Mouse (Mus musculus): Measurements from ENCODE around the gene Ttll8.
A peak's percentile ranks its signal among the peaks of the same experiment; 100 is the strongest.

Gene Ttll8

GRCm38 (mm10) chr15:88921992-88922310 lies 32.3 kb downstream of the Ttll8 start:
- no peak for DNase-seq (ENCODE audit: extremely low spot score, low spot score)

GRCm38 (mm10) chr15:88921131-88921991 lies 32.9 kb downstream of the Ttll8 start:
- DNase-seq (ENCODE audit: extremely low spot score, low spot score), result peak; percentile 82

DNA sequence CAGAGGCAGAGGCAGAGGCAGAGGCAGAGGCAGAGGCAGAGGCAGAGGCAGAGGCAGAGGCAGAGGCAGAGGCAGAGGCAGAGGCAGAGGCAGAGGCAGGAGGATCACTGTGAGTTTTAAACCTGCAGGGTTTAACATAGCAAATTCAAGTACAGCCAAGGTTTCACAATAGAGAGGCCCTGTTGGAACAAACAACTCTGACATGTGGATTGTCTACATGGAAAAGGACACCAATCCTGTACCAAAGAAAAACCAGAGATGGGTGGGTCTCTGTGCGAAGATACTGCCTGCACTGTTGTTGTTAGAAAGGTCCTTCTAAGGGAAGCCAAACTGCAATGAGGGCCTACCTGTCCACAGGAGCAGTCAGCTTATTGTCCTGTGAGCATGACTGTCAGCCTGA lies 34.2 kb downstream of the Ttll8 start:
- no peak for DNase-seq (ENCODE audit: extremely low spot score, low spot score)

DNA sequence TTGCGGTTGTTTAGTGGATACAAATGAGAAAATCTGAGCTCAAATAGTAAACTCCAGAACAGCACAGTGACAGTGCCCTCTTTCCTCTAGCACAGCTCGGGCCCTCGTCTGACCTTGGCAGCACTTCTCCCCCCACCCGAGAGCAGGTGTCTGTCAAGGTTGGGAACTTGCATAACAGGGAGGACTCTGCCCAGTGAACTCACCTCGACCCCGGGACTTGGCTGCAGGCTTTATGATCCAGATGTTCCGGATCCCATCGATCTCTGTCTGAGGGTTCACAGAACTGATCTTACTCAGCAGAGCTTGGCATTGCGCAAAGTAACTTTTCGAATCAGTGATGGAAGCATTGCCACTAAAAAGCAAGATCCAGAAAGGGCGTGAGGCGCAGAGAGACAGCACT lies 34.9 kb downstream of the Ttll8 start:
- DNase-seq (ENCODE audit: extremely low spot score, low spot score), result no peak

DNA sequence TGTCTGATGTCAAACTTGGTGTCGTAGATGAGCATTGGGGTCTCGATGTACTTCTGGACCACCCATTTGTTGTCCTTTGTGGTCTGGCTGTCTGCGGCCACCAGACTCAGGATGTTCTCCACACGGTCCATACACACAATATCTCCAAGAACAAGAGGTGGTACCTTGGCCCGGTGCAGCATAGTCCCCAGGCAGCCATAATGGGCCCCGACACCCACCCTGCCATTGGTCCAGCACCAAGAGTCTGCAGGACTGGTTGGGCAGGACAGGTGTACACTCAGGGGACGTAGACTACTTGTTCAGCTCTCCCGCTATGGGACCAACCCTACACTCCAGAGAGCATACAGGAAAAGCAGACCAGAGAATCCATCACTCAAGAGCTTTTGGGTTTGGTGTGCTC lies 37.1 kb downstream of the Ttll8 start:
- DNase-seq (ENCODE audit: extremely low spot score, low spot score), result no peak

- DNase-seq (ENCODE audit: extremely low spot score, low spot score), result no peak
Observed at GRCm38 (mm10) chr15:88916366-88916765, 37.9 kb downstream of the Ttll8 start.

DNA sequence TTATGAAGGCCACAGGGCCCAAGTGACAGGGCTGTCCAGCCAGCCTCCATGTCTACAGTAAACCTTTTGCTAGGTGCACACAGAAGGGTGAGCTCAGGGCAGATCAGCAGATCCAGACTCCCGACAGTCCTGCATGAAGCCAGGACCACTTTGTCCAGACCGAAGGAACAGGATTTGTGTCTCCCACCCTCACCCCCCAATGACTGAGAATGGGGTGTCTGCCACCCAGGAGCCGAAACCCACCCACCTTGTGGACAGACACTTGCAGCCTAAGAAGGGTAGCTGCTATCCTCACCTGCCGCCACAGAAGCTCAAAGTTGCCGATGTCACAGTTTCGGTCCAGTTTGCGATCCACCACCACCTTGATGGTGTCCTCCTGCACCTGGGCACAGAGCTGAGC lies 39.2 kb downstream of the Ttll8 start:
- no peak for DNase-seq (ENCODE audit: extremely low spot score, low spot score)

- DNase-seq (ENCODE audit: extremely low spot score, low spot score), result no peak
Observed at GRCm38 (mm10) chr15:88906347-88906746, 47.9 kb downstream of the Ttll8 start.

DNA sequence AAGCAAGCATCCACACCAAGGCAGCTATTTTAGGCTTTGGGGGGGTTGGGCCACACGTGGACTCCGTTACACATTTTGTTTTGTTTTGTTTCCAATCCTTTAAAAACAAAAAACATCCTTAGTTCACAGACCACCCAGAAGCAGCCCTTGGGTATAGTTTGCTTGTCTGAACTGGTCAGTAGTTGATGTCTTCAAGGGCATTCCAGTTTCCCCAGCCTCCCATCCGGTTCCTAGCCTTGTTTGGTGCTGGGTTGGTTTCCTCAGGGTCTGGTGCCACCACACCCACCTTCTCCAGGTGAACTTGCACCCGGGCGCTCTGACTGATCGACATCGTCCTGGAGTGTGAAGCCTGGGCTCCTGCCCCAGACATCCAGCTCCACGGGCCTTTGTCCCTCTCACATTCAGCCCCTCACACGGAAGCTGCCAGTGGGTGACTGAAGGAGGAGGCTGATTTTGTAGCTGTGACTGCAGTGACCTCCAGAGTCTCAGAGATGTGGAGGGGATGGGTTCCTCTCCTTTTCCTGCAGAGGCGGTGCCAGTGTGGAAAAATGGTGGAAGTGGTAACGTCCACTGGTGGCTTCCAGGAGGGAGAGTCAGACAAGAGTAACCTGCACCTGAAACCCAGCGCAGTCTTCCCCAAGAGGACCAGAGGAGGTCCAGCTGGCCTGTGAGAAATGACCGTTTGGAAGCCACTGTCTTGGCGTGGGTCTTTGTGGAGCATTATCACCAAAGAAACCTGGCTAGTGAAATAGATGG lies 50.0 kb downstream of the Ttll8 start:
- no peak for DNase-seq (ENCODE audit: extremely low spot score, low spot score)

DNA sequence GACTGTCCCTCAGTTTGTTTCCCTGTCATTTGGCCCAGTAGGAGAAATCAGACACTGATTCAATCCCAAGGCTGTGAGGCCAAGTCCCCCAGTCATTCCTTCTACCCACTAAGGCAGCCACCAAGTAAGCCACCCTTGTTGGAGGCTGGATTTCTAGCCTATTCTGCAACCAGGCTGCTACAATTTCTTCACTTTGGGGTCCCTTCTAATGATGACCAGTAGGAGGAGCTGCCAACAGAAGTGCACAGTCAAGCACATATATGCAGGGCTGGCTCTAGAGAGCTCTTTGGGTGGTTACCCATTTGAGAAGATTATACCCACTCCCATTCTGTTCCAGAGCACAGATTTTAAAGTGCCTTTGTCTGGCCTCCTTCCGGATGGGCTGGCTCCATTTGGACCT lies 51.1 kb downstream of the Ttll8 start:
- DNase-seq (ENCODE audit: extremely low spot score, low spot score), result no peak

- DNase-seq (ENCODE audit: extremely low spot score, low spot score), result no peak
Observed at GRCm38 (mm10) chr15:88902200-88902875, 51.9 kb downstream of the Ttll8 start.

- no peak for DNase-seq (ENCODE audit: extremely low spot score, low spot score)
Observed at GRCm38 (mm10) chr15:88896341-88896980, 57.8 kb downstream of the Ttll8 start.

GRCm38 (mm10) chr15:88895891-88896290 lies 58.3 kb downstream of the Ttll8 start:
- DNase-seq (ENCODE audit: extremely low spot score, low spot score), result no peak

DNA sequence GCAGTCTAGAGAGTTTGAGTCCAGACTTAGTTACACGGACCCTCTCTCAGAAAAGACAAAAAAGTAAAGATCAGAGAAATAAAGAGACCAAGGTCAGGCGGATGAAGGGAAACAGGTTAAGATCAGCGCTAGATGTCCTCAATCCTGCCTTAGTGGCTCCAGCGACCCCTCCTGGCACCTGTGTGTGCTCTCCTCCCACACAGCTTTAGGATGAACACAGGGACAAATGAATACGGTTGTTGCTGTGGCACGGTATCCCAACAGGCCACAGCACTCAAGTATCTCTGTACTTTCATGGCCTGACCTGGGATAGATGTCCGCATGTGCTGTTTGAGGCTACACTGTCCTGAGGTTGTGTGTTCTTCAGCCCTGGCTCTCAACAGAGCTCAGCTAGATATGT lies 59.1 kb downstream of the Ttll8 start:
- DNase-seq (ENCODE audit: extremely low spot score, low spot score), result no peak

DNA sequence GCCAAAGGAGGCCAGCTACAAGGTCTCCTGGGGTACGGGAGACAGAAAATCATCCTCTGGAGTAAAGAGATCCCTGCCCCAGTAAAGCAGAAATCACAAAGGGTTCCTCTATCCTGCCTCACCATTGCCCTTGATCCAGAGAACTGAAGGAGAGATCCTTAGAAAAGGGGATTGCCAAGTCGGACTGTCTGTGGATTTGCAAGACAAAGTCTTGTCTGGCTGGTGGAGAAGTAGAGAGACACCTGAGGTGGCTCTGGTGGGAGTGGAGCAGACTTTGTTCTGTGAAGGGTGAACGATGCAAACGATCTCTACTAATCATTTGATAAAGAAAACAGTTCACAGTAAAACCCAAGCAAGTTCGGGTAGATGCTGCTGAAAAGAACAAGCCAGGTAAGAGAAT lies 61.3 kb downstream of the Ttll8 start:
- no peak for DNase-seq (ENCODE audit: extremely low spot score, low spot score)

DNA sequence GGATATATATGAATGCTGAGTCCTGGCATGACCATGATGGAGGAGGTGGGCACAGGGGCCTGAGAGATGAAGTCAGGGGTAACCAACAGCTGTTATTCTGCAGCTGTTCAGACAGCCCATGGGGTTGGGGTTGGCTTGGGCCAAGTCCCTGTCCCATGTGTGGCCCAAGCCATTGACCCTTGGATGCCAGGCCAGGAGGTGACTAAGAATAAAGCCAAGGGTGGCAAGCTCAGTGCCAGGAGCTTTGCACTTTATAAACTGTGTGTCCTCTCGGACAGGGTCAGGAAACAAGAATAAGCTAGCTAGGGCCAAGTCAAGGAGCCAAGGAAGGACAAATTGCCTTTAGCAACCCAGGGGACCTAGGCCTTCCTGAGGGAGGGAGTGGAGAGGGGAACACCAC lies 62.0 kb downstream of the Ttll8 start:
- DNase-seq (ENCODE audit: extremely low spot score, low spot score), result no peak

DNA sequence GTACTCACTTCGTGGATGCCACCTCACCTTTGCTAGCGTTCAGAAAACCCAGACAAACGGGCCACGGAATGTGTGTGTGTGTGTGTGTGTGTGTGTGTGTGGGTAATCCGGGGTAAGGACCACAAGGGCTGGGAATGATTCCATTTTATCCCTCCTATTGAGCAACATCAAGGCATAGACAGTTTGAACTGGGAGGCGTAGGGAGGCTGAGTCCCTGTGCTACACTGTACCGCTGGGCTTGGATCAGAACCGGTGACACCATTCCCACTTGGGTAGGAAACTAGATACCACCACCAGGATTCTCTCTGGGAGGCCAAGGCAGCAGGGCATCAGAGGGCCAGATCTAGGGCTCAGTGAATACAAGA lies 62.6 kb downstream of the Ttll8 start:
- DNase-seq (ENCODE audit: extremely low spot score, low spot score), result no peak

GRCm38 (mm10) chr15:88890751-88891675 lies 63.2 kb downstream of the Ttll8 start:
- peak; percentile 65 for DNase-seq (ENCODE audit: extremely low spot score, low spot score)

DNA sequence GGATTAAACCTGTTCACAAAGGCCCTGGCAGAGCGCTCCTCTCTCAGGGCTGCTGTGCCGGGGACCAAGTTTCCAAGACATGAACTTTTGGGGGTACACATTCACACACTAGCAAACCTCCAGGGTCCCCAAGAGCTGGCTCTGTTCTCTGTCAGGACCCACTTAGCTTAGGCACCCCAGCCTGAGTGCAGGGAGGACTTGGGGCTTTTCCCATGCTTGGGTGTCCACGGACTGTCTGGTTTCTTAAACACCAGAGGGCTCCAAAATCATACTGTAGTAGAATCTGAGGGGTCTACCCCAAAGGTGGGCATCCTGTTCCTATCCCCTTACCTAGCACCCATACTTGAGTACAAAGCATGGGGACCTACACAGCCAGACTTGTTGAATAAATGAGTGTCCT lies 64.2 kb downstream of the Ttll8 start:
- no peak for DNase-seq (ENCODE audit: extremely low spot score, low spot score)

DNA sequence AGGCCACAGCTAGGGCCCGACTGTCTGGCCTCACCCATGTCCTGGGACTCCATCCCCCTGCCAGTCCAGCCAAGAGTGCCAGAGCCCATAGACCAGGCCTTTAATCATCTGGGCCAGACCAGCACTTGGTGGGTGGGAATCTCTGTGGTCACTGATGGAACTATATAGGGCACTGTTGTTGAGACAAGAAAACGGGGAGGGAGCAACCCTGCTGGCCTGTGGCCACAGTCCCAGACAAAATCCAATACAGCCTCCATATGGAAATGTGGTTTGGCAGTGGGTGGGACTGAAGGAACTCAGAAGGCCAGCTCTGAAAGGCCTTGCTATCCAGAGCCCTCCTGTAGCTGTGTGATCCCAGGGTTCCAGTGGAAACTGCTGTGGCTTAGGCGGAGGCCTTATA lies 65.2 kb downstream of the Ttll8 start:
- DNase-seq (ENCODE audit: extremely low spot score, low spot score), result no peak

DNA sequence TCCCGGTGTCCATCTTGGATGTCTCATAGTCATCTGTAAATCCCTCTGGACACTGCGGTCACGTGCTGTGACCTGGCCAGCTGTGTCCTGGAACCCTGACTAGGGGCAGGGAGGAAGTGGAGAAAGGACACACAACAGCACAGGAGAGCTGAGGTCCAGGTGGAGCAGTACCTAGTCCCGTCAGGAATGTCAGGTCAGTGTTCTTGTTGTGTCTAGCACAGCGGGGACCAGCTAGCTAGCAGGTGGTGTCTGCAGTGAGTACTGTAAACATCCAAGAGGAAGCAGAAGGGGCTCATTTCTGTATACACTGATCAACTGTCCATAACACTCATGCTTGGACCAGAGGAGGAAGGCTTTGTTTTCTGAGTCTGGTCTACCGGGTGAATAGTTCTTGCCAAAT lies 68.8 kb downstream of the Ttll8 start:
- no peak for DNase-seq (ENCODE audit: extremely low spot score, low spot score)
